Mouse (Mus musculus) 3134 (cell line): ENCODE results near the gene Drg2.
A peak's percentile ranks its signal among the peaks of the same experiment; 100 is the strongest.
"Not testable (repeated sequence)": the region's sequence is repeated elsewhere in the genome, so short reads cannot be mapped to it uniquely, and the experiment has no call there.

Source experiments
- DNase-seq: peaks from one replicate; pipeline ENCODE4 v3.0.0-alpha.2; 2011; ENCODE audit warnings: low spot score; ENCODE audit not compliant: insufficient read length; ENCODE audit errors: extremely low read depth

Gene Drg2

DNA sequence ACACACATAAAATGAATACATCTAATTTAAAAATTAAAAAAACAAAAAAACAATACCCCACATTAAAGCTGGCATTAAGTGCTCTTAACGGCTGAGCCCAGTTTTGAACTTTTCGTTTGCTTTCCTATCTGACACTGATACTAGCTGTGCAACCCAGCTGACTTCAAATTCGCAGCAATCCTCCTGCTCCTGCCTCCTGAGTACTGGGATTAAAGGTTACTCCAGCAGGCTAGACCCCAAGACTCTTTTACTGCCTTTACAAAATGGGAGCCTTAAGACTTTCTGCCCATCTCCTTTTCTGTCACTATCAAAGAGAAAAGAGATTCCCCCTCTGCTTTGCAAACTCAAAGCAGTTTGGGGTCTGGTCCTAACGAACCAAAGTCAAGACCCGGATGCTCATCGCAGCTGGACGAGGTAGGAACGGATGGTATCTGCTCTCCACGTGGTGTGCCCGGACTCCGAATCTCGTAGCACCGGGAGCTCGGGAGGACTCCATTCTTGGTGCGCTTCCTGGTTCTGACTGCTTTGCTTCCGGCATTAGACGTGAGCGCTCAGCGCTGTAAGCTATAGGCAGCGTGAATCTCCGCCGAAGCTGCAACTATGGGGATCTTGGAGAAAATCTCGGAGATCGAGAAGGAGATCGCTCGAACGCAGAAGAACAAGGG lies at the start of gene Drg2:
Gene Drg2 (plus strand): TSS at position 512 of the 665 bp plus-strand sequence.
- DNase-seq: peak; percentile 88

DNA sequence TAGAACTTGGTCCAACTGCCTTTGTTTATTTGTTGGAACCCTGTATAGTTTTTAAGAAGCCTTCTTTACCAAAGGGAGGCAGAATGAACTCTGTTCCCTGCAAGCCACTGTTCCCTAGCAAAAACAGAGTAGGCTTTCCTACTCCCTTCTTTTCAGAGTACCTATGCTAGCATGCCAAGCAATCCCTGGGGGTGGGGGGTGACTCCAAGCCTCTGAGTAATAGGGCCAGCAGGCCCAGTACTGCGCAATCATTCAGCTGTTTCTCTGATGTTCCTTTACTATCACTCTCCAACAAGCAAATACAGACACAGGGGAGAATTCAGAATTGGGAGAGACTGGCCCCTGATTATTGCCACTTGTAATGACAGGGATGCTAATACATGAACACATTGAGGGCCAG lies 47.8 kb upstream of the Drg2 start:
- DNase-seq: no peak

DNA sequence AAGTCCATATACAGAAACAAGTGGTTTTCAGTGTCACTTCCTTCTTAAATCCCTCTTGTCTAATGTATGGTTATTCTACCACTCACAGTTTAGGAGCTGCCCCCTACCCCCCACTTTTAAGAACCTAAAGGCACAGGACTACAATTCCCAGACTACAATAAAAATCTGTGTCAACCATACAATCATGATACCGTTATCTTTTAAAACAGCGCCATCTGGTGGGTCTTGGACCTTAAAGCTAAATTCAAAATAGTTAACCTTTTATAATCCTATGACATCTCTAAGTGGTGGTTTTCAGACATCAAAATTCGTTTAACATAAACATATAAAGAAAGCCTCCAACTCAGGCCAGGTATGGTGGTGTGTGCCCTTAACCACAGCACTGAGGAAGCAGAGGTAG lies 42.2 kb upstream of the Drg2 start:
- DNase-seq: peak; percentile 18

- no peak for DNase-seq
Observed at GRCm38 (mm10) chr11:60412921-60413320, 41.5 kb upstream of the Drg2 start.

DNA sequence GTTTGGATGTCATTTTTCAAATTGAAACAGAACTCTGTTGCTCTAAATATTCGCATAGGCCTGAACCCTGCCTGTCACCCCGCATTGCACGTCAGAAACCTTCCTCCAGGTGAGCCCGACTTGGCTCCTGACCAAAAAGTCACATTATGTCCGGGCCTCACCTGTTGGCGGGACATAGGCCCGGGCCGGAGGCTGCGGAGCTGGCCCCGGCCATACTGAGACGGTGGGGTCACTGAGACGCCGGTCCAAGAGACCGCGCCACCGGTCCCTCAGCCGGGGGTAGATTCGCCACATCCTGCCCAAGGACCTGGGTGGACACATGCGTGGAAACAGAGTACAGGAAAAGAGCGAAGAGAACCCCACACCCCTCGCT lies 37.8 kb upstream of the Drg2 start:
- DNase-seq: no peak

GRCm38 (mm10) chr11:60416963-60417716 lies 37.3 kb upstream of the Drg2 start, which contains the start of gene Gid4:
Gene Gid4 (plus strand): TSS chr11:60417145.
- DNase-seq: peak; percentile 100

DNA sequence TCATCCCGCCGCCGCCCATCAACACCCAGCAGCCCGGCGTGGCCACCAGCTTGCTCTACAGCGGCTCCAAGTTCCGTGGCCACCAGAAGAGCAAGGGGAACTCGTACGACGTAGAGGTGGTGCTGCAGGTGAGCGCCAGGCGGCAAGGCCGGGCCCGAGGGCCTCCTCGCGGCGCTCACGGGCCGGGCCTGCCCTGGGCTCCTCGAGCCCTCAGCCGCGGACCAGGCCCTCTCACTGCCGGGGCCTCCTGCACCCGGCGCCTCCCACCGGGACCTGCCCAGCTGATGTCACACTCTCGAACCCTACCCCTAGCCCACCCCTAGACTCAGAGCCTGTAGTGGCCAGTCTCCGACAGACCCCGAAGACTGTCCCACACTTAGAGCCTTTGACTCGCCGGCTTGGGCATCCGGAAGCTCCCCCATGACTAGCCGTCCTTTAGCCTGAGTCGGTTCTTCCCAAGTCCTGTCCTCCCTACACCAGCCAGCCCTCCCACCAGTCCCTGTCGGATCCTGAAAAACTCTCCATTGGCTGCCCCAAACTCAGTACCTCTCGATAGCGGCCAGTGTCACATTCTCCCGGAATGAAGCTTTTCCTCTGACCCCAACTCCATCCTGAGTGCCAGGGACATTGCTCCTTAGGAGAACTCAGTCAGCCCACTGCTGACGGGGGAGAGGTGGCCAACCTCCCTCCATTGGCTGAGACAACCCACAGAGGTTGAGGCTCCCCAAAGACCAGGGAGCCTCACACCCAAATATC lies 36.5 kb upstream of the Drg2 start, which contains the start of gene Atpaf2:
Gene Atpaf2 (minus strand): TSS at position 741 of the 756 bp plus-strand sequence.
- DNase-seq: peak; percentile 74

- no peak for DNase-seq
Observed at GRCm38 (mm10) chr11:60418473-60418803, 36.0 kb upstream of the Drg2 start.

DNA sequence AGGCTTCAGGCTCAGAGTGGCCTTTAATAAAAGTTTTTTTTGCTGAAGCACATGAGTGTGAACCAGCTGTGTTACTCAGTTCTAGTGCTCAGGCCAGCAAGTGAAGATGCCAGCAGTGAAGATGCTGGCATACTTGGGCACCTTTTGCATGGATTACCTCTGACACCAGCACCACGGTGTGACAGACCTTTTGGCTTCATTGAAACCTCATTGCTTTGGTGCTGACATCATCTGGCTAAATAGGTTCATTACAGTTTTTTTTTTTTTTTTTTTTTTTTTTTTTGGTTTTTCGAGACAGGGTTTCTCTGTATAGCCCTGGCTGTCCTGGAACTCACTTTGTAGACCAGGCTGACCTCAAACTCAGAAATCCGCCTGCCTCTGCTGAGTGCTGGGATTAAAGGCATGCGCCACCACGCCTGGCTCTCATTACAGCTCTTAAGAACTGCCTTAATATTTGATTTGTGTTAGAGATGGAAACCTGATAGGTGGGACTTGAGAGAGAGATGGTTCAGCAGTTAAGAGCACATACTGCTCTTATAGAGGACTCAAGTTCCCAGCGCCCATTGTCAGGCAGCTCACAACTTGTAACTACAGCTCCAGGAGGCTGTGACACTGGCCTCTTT lies 32.2 kb upstream of the Drg2 start:
- DNase-seq: no peak

GRCm38 (mm10) chr11:60423006-60423405 lies 31.4 kb upstream of the Drg2 start:
- DNase-seq: no peak

DNA sequence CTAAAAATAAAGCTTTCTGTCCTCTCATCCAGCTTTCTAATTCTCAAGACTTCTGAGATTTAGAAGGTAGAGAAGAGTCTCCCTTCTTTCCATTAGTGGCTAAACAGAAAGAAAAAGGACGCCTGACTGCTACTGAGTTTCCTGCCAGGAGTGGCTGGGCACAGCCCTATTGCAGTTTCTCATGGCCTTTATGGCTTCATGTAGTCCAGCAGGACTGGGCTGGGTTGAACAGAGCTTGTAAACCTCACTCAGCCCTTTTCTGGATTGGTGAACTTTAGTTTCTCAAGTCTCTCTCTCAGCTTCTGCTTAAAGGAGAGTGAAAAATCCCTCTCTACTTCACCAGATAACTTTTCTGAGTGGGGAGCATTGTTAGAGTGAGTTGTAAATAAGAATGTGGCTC lies 28.0 kb upstream of the Drg2 start:
- DNase-seq: no peak

GRCm38 (mm10) chr11:60427628-60428027 lies 26.8 kb upstream of the Drg2 start:
- DNase-seq: no peak

DNA sequence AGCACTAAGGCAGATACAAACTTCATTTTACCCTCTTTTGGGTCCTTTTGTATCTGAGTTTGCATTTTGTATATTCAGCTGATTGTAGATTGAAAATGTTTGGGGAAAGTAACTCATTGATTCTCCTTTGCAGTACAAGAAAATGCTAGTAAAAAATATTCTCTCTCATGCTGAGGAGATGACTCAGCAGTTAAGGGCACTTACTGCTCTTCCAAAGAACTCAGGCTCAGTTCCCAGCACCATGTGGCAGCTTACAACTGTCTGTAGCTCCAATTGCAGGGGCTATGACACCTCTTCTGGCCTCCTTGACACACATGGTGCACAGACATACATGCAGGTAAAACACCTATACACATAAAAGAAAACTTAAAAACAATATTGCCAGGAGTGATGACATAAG lies 20.9 kb upstream of the Drg2 start:
- no peak for DNase-seq

- no peak for DNase-seq
Observed at GRCm38 (mm10) chr11:60435133-60435532, 19.3 kb upstream of the Drg2 start.

DNA sequence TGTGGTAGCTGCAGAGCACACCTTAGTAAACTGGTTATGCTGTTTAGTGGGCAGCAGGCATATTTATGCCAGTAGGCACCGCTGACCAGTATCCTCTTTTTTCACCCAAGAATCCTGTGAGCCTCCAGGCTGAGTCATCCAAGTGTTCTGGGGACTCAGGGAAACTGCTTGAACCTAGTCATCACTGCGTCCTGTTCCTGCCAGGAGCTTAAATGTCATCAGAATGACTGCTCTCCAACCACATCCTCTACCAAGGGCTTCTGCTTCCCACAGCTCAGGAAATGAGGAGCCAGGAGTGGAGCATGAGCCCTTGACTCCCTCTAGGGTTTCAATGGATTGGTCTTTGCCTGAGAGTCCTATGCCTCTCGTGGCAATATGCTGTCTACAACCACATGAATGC lies 17.8 kb upstream of the Drg2 start:
- DNase-seq: peak; percentile 79

DNA sequence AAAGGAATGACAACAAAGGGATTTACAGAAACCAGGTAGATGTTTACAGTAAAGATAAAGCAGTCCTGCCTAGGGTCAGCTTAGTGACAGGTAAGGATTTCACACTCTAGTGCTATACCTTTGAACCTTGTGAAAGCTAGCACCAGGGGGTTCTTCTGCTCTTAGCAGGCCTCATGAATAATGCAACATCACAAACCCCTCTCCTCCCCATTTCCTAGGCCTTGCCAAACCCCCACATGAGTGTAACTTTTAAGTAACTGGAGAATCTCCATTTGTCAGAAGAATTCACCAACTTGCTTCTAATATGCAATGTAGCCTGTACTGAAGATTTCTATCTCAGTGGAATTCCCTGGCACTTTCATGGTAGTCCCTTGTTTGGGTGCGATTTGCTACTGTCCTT lies 14.8 kb upstream of the Drg2 start:
- not testable (repeated sequence) for DNase-seq

- DNase-seq: no peak
Observed at GRCm38 (mm10) chr11:60440176-60440575, 14.2 kb upstream of the Drg2 start.

- no peak for DNase-seq
Observed at GRCm38 (mm10) chr11:60442896-60443295, 11.5 kb upstream of the Drg2 start.

- no peak for DNase-seq
Observed at GRCm38 (mm10) chr11:60444007-60444406, 10.4 kb upstream of the Drg2 start.

DNA sequence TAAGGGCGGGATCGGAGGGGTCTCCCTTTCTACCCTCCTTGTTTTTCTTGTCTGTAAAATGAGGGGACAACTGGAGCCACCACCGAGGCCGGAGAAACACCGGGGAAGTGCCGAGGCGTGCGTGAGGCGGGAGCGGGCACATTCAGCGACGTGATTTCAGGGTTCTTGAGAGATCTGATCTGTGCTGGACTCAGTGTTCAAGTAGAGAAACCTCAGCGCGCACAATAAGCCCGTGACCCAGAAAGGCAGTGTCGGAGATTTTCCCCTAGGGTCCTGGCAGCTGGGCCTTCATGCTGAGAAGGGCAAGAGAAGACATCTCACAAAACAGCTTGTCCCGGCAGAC lies 325 bp downstream of the Drg2 start:
- DNase-seq: no peak

- DNase-seq: no peak
Observed at GRCm38 (mm10) chr11:60457973-60458372, 3.6 kb downstream of the Drg2 start.
